Mouse (Mus musculus): ENCODE measurements at regions not wholly inside any gene's neighbourhood (a gene's known extent, or its start where the extent isn't known, plus 50 kb on each side); places are given as distances from the start of the nearest gene placed in this dataset.

GRCm38 (mm10) chr12:12827821-12828641 lies 113.7 kb downstream of the Mycn start:
- TF ChIP-seq CTCF (IDR thresholded peaks at IDR 0.05; ENCODE audit: low read depth) (no peak), EP300 (IDR thresholded peaks at IDR 0.05; ENCODE audit: low read depth) (no peak)

Measured in liver, postnatal 0 days (tissue).